Mouse (Mus musculus): ENCODE measurements at regions not wholly inside any gene's neighbourhood (a gene's known extent, or its start where the extent isn't known, plus 50 kb on each side); places are given as distances from the start of the nearest gene placed in this dataset.

GRCm38 (mm10) chr16:86855312-86855711, 498.7 kb upstream of the N6amt1 start:
- TF ChIP-seq MAX (IDR thresholded peaks at IDR 0.05; ENCODE audit: low read depth) (no peak), TCF12 (IDR thresholded peaks at IDR 0.05; ENCODE audit: insufficient read depth, poor library complexity, severe bottlenecking) (no peak), POLR2A (IDR thresholded peaks at IDR 0.05; ENCODE audit: insufficient read length, low read depth) (no peak)

Measured in myocyte (in vitro differentiated cells).